Mouse (Mus musculus): Measurements from ENCODE around the gene Ltbp1.

Ltbp1 gene

GRCm38 (mm10) chr17:75360111-75360510 lies 354.7 kb downstream of the Ltbp1 start:
- DNase-seq (ENCODE audit: low spot score): no peak

DNA sequence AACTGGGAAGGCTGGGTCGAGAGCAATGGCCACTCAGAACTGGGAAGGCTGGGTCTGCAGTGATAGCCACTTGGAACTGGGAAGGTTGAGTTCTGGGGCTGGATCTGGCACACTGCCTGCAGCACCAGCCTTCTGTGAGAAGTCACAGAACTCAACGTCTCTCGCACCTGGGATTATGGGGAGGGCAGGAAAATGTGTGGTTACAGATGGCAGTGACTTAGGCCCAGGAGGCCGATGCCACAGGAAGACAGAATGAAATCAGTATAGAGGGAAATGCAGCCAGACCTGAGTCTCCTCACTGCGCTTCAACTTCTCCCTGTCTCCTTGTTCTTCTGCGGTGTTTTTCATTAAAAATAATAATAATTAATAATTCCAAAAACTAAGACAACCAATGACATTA lies 361.0 kb downstream of the Ltbp1 start:
- DNase-seq (ENCODE audit: low spot score): no peak

DNA sequence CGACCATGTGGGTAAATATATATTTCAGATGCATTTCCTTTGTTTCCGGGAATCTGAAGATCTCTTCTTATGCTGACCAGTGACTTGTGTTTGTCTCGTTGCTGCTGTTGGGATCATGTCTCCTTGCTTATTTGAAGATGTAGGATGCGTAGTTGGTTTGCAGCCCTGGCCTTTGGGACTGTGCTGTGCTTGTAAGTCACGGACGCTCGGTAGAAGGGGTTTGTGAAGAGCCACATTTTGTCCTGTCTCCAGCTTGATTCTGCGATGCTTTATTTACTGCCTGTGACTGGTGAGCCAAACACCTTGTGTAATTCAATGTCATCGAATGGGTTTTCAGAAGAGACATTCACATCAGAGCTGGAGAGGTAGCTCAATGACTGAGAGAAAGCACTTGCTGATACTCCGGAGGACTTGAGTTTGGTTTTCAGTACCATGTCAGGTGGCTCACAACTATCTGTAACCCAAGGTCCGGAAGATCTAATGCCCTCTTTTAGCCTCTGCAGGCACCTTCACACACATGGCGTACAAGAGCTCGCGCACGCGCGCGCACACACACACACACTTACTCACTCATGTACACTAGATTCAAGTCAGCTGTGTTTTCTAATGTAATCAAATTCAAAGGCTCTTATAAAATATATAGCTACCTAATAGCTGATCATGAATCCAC lies 362.3 kb downstream of the Ltbp1 start:
- no peak for DNase-seq (ENCODE audit: low spot score)

GRCm38 (mm10) chr17:75368580-75368979 lies 363.2 kb downstream of the Ltbp1 start:
- DNase-seq (ENCODE audit: low spot score): no peak

GRCm38 (mm10) chr17:75369351-75369750 lies 364.0 kb downstream of the Ltbp1 start:
- no peak for DNase-seq (ENCODE audit: low spot score)

DNA sequence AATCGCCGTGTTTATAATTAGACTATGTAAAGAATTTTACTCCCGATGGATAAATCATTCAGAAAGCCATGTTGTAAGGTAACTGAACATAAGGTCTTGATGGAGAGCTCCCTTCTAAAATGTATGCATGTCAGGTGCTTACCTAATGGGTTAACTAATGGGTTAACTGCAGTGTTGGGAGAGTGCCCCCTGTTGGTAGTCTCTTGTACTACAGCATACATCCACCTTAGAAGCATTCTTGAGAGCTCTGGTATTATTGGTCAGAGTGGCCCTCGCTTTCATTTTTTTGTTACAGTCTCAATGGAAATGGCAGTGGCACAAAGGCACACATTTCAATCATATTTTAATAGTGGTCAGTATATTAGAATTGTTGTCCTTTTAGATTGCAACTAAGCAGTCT lies 364.8 kb downstream of the Ltbp1 start:
- no peak for DNase-seq (ENCODE audit: low spot score)

DNA sequence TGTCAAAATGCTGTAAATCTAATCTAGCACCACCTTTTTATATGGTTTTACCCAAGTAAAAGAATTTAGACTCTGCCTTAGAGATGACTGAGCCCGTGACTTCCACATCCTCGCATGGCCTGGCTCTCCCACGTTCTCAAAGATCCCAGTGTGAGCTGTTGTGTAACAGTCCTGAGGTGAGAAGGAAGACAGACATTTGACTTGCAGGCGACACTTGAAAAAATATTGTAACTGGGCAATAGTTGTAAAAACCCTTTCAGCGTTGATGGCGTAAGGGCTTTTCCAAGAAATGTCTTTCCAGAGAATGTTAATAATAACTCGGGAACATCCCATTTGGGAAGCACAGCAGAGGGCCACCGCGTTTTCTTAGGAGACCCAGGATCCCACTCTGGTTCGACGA lies 366.3 kb downstream of the Ltbp1 start:
- no peak for DNase-seq (ENCODE audit: low spot score)

GRCm38 (mm10) chr17:75372371-75372770 lies 367.0 kb downstream of the Ltbp1 start:
- DNase-seq (ENCODE audit: low spot score): no peak

DNA sequence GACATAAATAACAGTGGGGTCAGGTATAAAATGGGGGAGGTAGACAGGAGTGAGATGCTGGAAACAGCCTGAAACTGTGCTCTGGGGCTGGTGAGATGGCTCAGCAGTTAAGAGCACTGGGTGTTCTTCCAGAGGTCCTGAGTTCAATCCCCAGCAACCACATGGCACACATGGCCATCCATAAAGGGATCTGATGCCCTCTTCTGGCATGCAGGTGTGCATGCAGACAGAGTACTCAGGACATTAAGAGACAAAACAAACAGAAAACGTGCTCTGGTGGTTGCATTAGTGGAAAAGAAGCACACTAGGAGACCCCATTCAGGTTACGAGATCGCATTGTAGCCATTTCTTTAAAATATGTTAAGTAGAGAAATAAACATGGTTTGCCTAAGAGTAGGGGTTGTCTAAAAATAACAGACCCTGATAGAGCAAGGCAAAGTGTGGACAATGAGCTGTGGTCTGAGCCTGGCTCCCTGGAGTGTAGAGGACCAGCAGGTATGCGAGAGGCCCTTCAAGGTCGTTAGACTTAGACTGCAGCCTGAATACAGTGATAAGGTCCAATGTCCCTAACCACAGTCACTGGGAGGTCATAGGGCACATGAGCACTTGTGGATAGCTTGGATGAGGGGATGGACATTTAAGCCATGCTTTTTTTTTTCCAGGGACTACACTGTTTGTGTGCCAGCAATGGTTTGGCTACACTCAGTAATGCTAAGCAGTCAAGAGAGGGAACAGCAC lies 369.1 kb downstream of the Ltbp1 start:
- DNase-seq (ENCODE audit: low spot score): no peak

DNA sequence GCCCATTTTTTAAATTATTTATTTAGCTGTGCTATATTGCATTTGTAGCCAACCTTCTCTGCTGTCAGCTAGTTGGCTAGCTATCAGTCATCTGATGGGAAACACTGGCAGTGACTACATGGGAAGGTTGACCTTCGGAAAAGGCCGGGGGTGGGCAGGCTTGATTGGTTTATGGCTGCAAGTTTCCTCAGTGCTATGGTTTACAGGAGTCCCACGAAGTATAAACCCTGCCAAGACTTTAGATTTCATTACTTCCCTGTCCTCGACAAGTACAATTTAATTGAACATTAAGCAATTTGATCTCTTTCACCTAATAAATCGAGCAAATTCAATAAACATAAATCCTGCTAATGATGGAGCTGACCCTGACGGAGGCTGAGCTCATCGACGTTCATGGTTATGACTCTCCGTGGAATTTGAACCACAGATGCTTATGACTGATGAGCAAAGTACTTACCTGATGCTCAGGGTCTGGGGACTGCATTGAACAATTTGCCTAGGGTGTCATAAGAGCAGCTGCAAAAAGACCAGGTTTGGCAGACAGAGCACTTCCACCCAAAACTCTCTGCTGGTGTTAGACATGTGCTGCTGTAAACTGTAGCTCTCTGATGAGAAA lies 373.0 kb downstream of the Ltbp1 start:
- DNase-seq (ENCODE audit: low spot score): no peak

DNA sequence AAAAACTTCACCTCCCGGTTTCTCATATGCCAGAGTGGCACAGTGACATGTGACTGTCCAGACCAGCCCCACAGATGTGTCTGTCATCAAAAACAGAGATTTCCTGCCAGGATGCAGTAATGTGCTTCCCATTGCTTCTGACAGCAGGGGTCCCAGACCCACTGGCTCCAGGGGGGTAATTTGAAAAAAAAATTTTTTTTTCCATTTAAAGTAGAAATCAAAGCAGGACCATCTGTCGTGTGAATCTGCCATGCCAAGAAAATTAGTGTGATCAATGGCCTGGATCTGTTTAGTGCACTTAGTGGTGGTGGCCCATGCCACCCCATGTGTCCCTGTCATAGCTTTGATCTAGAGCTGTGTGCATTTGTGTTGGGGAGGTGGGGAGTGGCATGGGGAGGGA lies 374.8 kb downstream of the Ltbp1 start:
- DNase-seq (ENCODE audit: low spot score): no peak

DNA sequence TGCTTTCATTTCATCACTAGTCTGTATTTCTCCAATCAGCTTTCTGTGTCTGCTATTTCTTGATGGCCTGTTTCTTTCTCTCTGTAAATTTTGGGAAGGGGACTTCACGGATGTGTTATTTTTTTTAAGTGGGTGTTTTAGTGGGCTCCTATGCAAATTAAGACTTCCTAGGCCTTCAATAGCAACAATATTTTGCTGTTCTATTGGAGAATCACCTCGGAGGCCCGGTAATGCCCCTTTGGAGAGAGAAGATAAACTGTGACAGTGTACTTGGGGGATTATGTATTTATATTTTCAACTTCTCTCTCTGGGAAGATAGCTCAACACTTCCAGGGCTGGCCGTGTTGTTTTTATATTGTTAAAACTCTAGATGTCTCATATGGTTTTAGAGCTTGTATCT lies 383.0 kb downstream of the Ltbp1 start:
- DNase-seq (ENCODE audit: low spot score): no peak

DNA sequence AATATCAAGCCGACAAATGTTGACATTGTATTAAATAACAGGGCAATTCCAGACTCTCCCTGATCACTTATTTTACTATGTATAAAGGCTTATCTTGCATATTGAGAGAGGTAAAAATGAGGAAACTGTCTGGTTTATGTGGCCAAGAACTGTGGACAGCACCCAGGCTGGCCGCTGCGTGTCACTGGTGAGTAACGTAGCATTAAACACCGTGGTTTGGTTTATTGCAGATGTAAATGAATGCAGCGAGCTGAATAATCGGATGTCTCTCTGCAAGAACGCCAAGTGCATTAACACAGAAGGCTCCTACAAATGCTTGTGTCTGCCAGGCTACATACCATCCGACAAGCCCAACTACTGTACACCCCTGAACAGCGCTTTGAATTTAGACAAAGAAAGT lies 384.8 kb downstream of the Ltbp1 start:
- DNase-seq (ENCODE audit: low spot score): no peak

DNA sequence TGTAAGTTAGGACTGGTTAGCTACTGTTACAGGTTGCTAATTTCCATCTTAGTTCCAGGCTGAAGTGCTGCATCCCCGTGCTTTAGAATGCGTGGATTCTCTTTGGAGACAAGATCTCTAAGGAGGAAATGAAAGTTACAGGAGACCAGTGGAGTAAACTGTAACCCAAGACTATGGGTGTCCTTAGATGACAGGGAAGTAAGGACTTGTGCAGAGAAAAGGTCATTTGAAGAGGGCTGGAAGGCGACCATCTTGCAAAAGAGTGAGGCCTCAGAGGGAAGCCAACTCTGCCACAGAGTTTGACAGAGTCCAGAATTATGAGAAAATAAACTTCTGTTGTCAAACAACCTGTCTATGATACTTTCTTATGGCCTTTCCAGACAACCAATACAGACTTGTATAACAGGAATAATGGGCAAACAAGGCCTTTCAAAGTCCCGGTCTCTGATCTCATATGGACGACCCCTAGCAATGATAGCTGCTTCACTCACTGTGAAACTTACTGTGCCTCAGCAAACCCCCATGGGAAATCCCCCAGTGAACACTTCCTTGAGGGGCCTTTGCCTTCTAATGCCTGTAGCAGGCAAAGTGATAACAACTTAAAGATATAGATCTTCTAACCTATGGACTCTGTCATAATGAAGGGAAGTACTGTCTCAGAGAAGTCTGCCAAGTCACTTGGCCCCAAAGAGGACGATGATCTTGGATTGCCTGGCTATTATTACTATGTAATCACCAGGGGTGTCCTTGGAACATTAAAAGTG lies 386.2 kb downstream of the Ltbp1 start:
- DNase-seq (ENCODE audit: low spot score): no peak

DNA sequence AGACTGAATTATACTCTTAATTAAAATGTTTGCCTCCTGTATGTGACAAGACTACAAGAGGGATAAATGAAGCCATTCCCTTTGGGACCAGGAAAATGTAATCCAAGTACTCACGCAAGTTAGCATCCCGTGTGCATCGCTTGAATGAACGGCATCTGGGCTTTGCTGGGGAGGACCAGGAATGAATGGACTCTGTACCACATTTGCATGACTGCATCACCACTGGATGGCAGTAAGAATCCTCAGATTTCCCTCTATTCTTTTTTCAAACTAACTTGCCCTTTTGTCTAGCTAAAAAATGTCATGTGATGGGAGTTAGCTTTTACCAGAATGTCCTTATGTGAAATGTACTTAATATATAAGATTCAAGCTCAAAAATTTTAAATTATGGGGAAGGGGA lies 401.0 kb downstream of the Ltbp1 start:
- no peak for DNase-seq (ENCODE audit: low spot score)

DNA sequence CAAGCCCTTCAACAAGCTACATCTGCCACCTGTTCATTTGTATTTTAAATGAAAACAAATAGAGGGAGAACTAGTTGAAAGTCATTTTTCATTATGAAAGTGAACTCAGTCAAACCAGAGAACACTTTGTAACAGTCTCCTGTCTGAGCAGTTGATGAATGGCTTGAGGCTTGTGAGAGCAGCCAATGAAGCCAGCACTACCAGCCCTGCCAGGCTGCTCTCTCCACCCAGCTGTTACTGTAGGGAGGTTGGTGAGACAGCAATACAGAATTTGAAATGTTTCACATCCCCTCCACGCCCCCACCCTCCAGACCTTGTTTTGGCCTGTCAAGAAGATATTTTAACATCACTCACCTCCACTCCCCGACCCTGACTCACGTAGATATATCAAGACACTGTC lies 411.5 kb downstream of the Ltbp1 start:
- no peak for DNase-seq (ENCODE audit: low spot score)

DNA sequence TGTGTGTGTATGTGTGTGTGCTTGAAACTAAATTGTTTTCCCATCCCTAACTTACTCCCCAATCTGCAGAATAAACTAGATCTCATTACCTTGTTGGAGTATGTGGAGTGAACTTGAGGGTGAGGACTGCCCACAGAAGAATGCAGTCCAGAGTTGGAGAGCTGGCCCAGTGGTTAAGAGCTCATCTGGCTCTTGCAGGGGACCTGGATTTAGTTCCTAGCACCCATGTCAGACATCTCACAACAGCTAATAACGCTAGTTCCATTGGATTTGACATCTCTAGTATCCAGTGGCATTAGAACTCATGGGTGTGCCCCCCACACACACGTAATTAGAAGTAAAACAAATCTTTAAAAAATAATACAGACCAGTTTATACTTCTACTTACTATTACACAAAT lies 428.8 kb downstream of the Ltbp1 start:
- no peak for DNase-seq (ENCODE audit: low spot score)

DNA sequence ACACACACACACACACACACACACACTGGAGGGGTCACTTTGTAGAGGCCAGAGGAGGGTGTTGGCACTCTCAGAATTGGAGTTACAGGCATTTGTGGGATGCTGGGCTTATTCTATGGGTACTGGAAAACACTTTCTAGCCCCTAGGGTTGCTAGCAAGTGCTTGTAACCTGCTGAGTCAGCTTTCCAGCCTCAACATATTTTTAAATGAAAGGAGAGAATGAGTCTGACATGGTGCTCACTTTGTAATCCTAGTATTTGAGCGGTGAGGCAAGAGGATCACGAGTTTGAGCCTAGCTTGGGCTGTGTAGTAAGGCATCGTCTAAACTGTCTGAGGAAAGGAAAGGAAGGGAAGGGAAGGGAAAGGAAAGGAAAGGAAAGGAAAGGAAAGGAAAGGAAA lies 429.5 kb downstream of the Ltbp1 start:
- DNase-seq (ENCODE audit: low spot score): no peak

DNA sequence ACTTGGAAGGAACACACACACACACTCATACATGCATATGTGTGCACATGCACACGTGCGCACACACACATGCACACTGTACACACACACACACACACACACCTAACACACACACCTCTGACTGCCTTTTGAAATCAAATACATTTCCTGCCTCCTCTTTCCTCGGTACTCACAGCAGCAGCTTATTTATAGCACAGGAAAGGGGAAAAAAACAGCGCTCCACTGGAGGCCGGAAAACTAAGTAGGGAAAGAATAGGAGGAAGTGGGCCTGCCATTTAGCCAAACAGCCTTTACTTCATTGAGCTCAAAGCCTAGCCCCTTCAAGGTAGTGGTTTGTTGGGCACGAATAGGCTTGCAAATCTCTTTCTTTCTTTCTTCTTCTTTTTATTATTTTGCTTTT lies 430.2 kb downstream of the Ltbp1 start, which contains the start of gene Rasgrp3:
Rasgrp3 (plus strand) TSS at position 298 of the 400 bp plus-strand sequence.
- DNase-seq (ENCODE audit: low spot score): no peak

DNA sequence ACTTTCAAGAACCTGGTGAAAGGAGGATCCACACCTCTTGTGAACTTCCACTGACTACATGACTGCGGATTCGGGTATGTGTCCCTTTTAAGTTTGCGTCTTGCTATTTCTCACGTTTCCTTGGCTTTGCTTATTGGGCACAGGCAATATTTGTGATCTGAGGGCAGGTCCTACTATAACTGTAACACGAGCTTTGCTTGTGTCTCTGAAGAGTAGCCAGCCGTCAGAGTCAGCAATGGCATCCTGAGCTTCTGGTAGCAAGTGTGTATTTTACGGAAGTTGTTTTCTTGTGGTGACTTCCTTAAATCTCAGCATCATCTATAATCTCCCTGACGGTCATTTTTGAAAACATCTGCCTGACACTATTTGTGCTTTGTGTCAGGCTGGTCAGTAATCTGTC lies 430.7 kb downstream of the Ltbp1 start:
- DNase-seq (ENCODE audit: low spot score): no peak

GRCm38 (mm10) chr17:75436819-75437218 lies 431.5 kb downstream of the Ltbp1 start:
- DNase-seq (ENCODE audit: low spot score): no peak

DNA sequence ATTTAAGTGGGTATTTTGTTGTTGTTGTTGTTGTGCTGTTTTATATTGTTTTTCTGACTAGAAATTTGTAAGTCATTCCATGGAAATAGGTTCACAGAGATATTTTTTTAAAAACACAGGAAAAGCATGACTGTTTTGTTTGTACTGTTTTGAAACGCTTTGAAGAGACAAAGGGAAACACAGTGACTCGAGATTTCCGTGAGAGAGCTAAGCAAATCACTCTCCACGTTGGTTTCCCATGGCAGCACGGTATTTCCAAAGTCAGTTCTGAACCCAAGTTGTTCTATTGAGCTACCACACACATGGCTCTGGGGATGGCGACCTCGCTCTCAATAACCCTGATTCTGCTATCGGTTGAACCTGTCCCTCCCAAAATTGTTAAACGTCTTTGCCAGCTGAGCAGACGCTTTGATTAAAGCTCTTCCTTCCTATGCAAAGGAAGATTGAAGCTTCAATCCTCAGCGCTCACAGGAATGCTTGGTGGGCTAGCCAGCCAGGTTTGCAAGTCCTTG lies 431.9 kb downstream of the Ltbp1 start:
- no peak for DNase-seq (ENCODE audit: low spot score)

All from ovary, adult 18-20 months (tissue).